Mouse (Mus musculus): ENCODE data around the gene Strbp. TPM values are rescaled to one million over a fixed set of nuclear protein-coding genes. Genes with fewer than 3 reads are reported as not detected.

Gene Strbp
- polyA plus RNA-seq, 1 experiment from 2014 or later = 94.9 TPM

DNA sequence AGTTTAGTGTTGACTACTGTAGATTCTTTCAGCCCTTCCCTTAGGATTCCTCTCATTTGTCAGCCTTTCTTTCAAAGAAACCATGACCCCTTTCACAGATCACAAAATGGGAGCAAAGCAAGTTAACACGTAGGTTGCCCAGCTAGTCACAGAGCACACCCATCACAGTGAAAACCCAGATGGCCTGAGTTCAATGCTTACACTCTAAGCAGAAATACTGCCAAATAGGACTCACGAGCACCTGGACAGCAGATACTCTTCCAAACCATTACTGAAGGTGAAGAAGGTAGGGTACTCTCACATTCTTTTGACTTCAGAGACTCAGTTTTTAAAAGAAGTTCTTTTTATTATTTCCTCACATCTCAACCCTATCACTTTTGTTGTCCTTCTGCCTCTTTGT is 147.3 kb downstream of the Strbp start:
- no peak for ATAC-seq
- WGBS = 79% methylated on average over 2 of the region's 2 CpGs
- Histone ChIP-seq H3K4me3 (ENCODE audit: low read length) (no peak overlapping the region), H3K9ac (ENCODE audit: low read depth, low read length) (no peak overlapping the region), H3K9me3 (ENCODE audit: control insufficient read depth, low read length) (no peaks in the 10 kb centered on the region), H3K27ac (ENCODE audit: low read depth, low read length) (no peak overlapping the region), H3K36me3 (ENCODE audit: control insufficient read depth, insufficient read depth, low read length) (peaks cover 43% of the 10 kb centered on the region), H3K27me3 (replicated peaks; ENCODE audit: control insufficient read depth, insufficient read depth, low read length) (no peaks in the 10 kb centered on the region), H3K4me1 (ENCODE audit: control insufficient read depth, insufficient read depth, low read depth, low read length) (no peaks in the 10 kb centered on the region), H3K4me2 (ENCODE audit: low read length) (no peak overlapping the region)

DNA sequence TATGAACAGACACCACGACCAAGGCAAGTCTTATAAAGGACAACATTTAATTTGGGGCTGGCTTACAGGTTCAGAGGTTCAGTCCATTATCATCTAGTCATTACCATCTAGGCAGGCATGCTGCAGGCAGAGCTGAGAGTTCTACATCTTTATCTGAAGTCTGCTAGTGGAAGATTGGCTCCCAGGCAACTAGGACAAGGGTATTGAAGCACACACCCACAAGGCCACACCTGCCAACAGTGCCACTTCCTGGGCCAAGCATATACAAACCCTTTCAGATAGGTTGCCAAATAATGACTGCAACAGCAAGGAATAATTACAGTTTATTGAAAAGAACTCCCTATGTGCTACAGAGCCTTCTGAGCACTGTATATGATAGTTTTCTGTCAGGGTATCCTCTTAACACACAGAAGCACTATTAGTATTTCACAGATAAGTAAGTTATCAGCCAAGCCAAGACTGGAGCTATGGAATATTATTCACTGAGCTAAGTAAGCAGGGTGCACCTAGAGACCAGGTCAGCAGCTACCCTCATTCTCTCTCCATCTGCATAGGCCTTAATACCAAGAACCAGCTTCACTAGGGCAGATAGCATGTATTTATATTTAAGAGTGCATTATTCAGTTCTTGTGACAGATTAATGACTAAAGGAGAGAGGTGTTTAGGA is 154.2 kb downstream of the Strbp start:
- Histone ChIP-seq H3K9me3 (ENCODE audit: control insufficient read depth, low read length) (no peaks in the 10 kb centered on the region), H3K4me2 (ENCODE audit: low read length) (no peak overlapping the region), H3K9ac (ENCODE audit: low read depth, low read length) (no peak overlapping the region), H3K36me3 (ENCODE audit: control insufficient read depth, insufficient read depth, low read length) (peaks cover 21% of the 10 kb centered on the region), H3K27me3 (replicated peaks; ENCODE audit: control insufficient read depth, insufficient read depth, low read length) (no peaks in the 10 kb centered on the region), H3K4me1 (ENCODE audit: control insufficient read depth, insufficient read depth, low read depth, low read length) (no peaks in the 10 kb centered on the region), H3K4me3 (ENCODE audit: low read length) (no peak overlapping the region), H3K27ac (ENCODE audit: low read depth, low read length) (no peak overlapping the region)
- WGBS = 96% methylated on average over 1 of the region's 1 CpGs
- no peak for ATAC-seq

- Histone ChIP-seq H3K27ac (ENCODE audit: low read depth, low read length) (no peak overlapping the region), H3K9me3 (ENCODE audit: control insufficient read depth, low read length) (no peaks in the 10 kb centered on the region), H3K9ac (ENCODE audit: low read depth, low read length) (no peak overlapping the region), H3K4me2 (ENCODE audit: low read length) (no peak overlapping the region), H3K27me3 (replicated peaks; ENCODE audit: control insufficient read depth, insufficient read depth, low read length) (no peaks in the 10 kb centered on the region), H3K36me3 (ENCODE audit: control insufficient read depth, insufficient read depth, low read length) (peaks cover 2% of the 10 kb centered on the region; the same call in 1 of the 2 replicates), H3K4me1 (ENCODE audit: control insufficient read depth, insufficient read depth, low read depth, low read length) (no peaks in the 10 kb centered on the region), H3K4me3 (ENCODE audit: low read length) (no peak overlapping the region)
- no peak for ATAC-seq
- WGBS = 82% methylated on average over 3 of the region's 3 CpGs
Measured at GRCm38 (mm10) chr2:37531639-37532038, 172.0 kb downstream of the Strbp start.

GRCm38 (mm10) chr2:37530766-37531165 is 172.9 kb downstream of the Strbp start:
- H3K4me3 ChIP-seq (ENCODE audit: low read length) = no peak overlapping the region
- H3K4me2 ChIP-seq (ENCODE audit: low read length) = no peak overlapping the region
- H3K36me3 ChIP-seq (ENCODE audit: control insufficient read depth, insufficient read depth, low read length) = peaks cover 2% of the 10 kb centered on the region; the same call in 1 of the 2 replicates
- WGBS = 98% methylated on average over 1 of the region's 1 CpGs
- H3K27ac ChIP-seq (ENCODE audit: low read depth, low read length) = no peak overlapping the region
- H3K9ac ChIP-seq (ENCODE audit: low read depth, low read length) = no peak overlapping the region
- no peaks in the 10 kb centered on the region for H3K4me1 ChIP-seq (ENCODE audit: control insufficient read depth, insufficient read depth, low read depth, low read length)
- no peaks in the 10 kb centered on the region for H3K9me3 ChIP-seq (ENCODE audit: control insufficient read depth, low read length)
- H3K27me3 ChIP-seq (replicated peaks; ENCODE audit: control insufficient read depth, insufficient read depth, low read length) = no peaks in the 10 kb centered on the region
- no peak for ATAC-seq

GRCm38 (mm10) chr2:37529397-37529796 is 174.3 kb downstream of the Strbp start:
- Histone ChIP-seq H3K4me1 (ENCODE audit: control insufficient read depth, insufficient read depth, low read depth, low read length) (no peaks in the 10 kb centered on the region), H3K36me3 (ENCODE audit: control insufficient read depth, insufficient read depth, low read length) (peaks cover 2% of the 10 kb centered on the region; the same call in 1 of the 2 replicates)

DNA sequence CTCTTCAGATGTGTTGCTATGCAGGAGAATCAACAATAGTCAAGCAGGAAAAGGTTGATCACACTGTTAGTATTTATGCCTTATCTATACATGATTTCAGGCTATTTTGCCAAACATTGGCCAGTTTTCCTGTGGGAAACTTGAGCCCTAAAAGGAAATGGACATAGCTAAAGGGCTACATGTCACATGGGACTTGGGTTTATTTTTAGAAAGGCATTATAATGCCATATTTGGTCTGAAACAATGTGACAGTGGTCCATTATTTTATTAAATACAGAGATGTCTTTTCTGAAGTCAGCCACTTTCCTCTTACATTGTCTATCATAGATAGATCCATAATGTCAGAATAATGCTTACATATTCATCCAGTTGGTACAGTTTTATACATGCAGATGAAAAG is 176.1 kb downstream of the Strbp start:
- no peak overlapping the region for H3K4me3 ChIP-seq (ENCODE audit: low read length)
- ATAC-seq = no peak
- H3K9me3 ChIP-seq (ENCODE audit: control insufficient read depth, low read length) = no peaks in the 10 kb centered on the region
- no peak overlapping the region for H3K4me2 ChIP-seq (ENCODE audit: low read length)
- H3K27ac ChIP-seq (ENCODE audit: low read depth, low read length) = no peak overlapping the region
- H3K4me1 ChIP-seq (ENCODE audit: control insufficient read depth, insufficient read depth, low read depth, low read length) = no peaks in the 10 kb centered on the region
- no peaks in the 10 kb centered on the region for H3K36me3 ChIP-seq (ENCODE audit: control insufficient read depth, insufficient read depth, low read length)
- no peak overlapping the region for H3K9ac ChIP-seq (ENCODE audit: low read depth, low read length)
- H3K27me3 ChIP-seq (replicated peaks; ENCODE audit: control insufficient read depth, insufficient read depth, low read length) = no peaks in the 10 kb centered on the region

More at GRCm38 (mm10) chr2:37529397-37529796, 174.3 kb downstream of the Strbp start:
- H3K4me3 ChIP-seq (ENCODE audit: low read length) = no peak overlapping the region
- WGBS = 96% methylated on average over 2 of the region's 2 CpGs
- no peak overlapping the region for H3K9ac ChIP-seq (ENCODE audit: low read depth, low read length)
- H3K27ac ChIP-seq (ENCODE audit: low read depth, low read length) = no peak overlapping the region
- no peaks in the 10 kb centered on the region for H3K27me3 ChIP-seq (replicated peaks; ENCODE audit: control insufficient read depth, insufficient read depth, low read length)
- H3K9me3 ChIP-seq (ENCODE audit: control insufficient read depth, low read length) = no peaks in the 10 kb centered on the region
- ATAC-seq = no peak
- H3K4me2 ChIP-seq (ENCODE audit: low read length) = no peak overlapping the region

DNA sequence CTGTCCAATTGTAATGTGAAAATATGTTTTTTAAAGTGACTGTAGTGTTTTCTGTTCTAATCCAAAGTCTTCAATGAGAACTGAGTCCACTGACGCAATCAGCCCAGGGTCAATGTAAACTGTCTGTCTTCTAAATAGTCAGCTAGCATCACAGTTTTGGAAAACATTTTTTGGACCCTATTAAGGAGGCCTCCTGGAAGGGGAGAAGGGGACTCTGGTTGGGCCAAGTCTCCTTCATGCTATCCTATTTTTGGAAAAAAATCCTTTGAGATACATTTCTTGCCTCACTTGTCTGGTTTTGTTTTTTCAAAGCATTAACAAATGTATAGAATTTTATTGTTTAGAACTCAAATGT is 184.4 kb downstream of the Strbp start:
- H3K27me3 ChIP-seq (replicated peaks; ENCODE audit: control insufficient read depth, insufficient read depth, low read length) = no peaks in the 10 kb centered on the region
- no peak overlapping the region for H3K9ac ChIP-seq (ENCODE audit: low read depth, low read length)
- no peak overlapping the region; the same call in 1 of the 2 replicates for H3K4me3 ChIP-seq (ENCODE audit: low read length)
- WGBS = 65% methylated on average over 1 of the region's 1 CpGs
- H3K27ac ChIP-seq (ENCODE audit: low read depth, low read length) = no peak overlapping the region
- H3K9me3 ChIP-seq (ENCODE audit: control insufficient read depth, low read length) = no peaks in the 10 kb centered on the region
- no peak for ATAC-seq
- peak overlapping the region; percentile 62 for H3K4me2 ChIP-seq (ENCODE audit: low read length)
- H3K36me3 ChIP-seq (ENCODE audit: control insufficient read depth, insufficient read depth, low read length) = no peaks in the 10 kb centered on the region
- peaks cover 14% of the 10 kb centered on the region for H3K4me1 ChIP-seq (ENCODE audit: control insufficient read depth, insufficient read depth, low read depth, low read length)

DNA sequence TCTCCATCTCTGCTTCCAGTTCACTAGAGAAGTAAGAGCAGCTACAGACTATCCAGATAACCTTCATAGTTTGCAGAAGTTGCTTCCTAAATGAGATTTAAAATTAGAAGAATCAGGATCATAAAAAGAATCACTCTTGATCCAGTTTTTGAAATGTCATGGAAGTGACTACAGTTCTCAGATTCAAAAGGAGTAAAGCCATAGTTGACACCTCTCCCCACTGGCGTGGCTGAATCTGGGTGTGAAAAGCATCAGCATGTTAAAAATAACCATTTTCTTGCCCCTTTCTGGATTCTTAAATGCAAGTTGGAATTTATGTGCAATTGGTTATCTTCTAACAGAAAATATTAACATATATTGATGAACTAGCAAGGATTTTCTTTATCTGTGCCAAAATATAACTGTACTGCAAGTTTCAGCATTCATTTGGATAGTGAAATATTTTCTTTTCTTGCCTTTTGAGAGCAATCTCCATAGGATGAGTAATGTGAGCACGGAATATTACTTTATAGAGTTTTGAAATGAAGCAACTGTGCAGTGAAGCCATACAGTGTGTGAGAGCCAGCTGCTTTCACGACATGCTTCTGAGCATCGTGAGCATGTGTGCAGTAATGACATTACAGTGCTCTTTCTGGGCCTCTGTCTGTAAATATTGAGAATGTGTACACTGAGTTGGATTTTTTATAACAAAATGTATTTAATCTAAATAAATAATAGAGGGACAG is 184.9 kb downstream of the Strbp start:
- no peak overlapping the region for H3K9ac ChIP-seq (ENCODE audit: low read depth, low read length)
- no peak for ATAC-seq
- no peaks in the 10 kb centered on the region for H3K36me3 ChIP-seq (ENCODE audit: control insufficient read depth, insufficient read depth, low read length)
- no peaks in the 10 kb centered on the region for H3K27me3 ChIP-seq (replicated peaks; ENCODE audit: control insufficient read depth, insufficient read depth, low read length)
- peaks cover 14% of the 10 kb centered on the region for H3K4me1 ChIP-seq (ENCODE audit: control insufficient read depth, insufficient read depth, low read depth, low read length)
- peak overlapping the region; percentile 40 for H3K4me3 ChIP-seq (ENCODE audit: low read length)
- 66% methylated on average over 4 of the region's 4 CpGs for WGBS
- H3K4me2 ChIP-seq (ENCODE audit: low read length) = peak overlapping the region; percentile 62
- no peaks in the 10 kb centered on the region for H3K9me3 ChIP-seq (ENCODE audit: control insufficient read depth, low read length)
- H3K27ac ChIP-seq (ENCODE audit: low read depth, low read length) = no peak overlapping the region

DNA sequence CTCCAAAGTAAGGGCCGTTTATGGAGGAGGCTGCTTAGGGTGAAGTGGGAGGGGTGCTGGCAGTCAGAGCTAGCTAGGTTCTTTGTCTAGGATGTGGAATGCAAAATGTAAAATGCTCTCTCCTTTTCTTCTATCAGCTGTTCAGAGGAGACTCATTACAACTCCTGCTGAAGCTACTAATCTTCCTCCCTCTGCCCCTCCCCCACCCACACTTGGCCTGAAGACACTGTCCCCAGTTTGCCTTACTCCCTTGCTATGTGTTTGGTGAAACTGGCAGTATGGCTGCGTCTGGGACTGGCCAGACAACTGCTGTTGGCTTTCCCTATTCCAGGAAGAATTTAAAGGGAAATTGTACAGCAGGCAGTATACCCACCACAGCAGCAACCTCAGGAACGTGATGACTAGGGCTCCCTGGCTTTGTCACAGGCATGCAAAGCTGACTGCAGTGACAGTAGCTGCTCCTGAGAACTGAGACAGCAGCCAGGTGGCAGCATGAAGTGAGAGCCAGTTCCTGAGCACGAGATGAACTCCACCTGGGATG is 186.7 kb downstream of the Strbp start:
- Histone ChIP-seq H3K4me3 (ENCODE audit: low read length) (peak overlapping the region; percentile 40), H3K27ac (ENCODE audit: low read depth, low read length) (peak overlapping the region; percentile 71), H3K27me3 (replicated peaks; ENCODE audit: control insufficient read depth, insufficient read depth, low read length) (no peaks in the 10 kb centered on the region), H3K4me1 (ENCODE audit: control insufficient read depth, insufficient read depth, low read depth, low read length) (peaks cover 14% of the 10 kb centered on the region), H3K4me2 (ENCODE audit: low read length) (peak overlapping the region; percentile 62), H3K9ac (ENCODE audit: low read depth, low read length) (peak overlapping the region; percentile 66), H3K9me3 (ENCODE audit: control insufficient read depth, low read length) (no peaks in the 10 kb centered on the region), H3K36me3 (ENCODE audit: control insufficient read depth, insufficient read depth, low read length) (peaks cover 7% of the 10 kb centered on the region)
- WGBS = 15% methylated on average over 4 of the region's 4 CpGs
- ATAC-seq = peak; percentile 81
